Mouse (Mus musculus): ENCODE data around the gene Tram2. TPM values are rescaled to one million over a fixed set of nuclear protein-coding genes. Genes with fewer than 3 reads are reported as not detected.
A peak's percentile ranks its signal among the peaks of the same experiment; 100 is the strongest.

Gene Tram2
- total and polyA plus RNA-seq, 2 experiments from 2014 or later: 1.4 to 2.1 TPM

- 1% methylated on average over 36 of the region's 36 CpGs for WGBS
- H3K27me3 ChIP-seq (ENCODE audit: insufficient read depth, low read length): peaks cover 5% of the 10 kb centered on the region; the same call in 1 of the 2 replicates
- 0 out of 2 replicates have a peak, but pooled peaks have one; percentile 7 for TF ChIP-seq CTCF (IDR thresholded peaks at IDR 0.05)
- H3K4me3 ChIP-seq (ENCODE audit: low read depth, low read length): peak overlapping the region; percentile 72
- H3K9me3 ChIP-seq (ENCODE audit: low read length): no peaks in the 10 kb centered on the region
- H3K4me1 ChIP-seq (ENCODE audit: insufficient read depth, low read length): peaks cover 6% of the 10 kb centered on the region; the same call in 1 of the 2 replicates
- DNase-seq (ENCODE audit: low spot score): no peak
- no peaks in the 10 kb centered on the region for H3K36me3 ChIP-seq (ENCODE audit: insufficient read depth, low read length)
- peak overlapping the region; percentile 85 for H3K9ac ChIP-seq (replicated peaks; ENCODE audit: low read length, poor library complexity, severe bottlenecking)
- no peak overlapping the region for H3K27ac ChIP-seq (ENCODE audit: low read depth, low read length)
- peak; percentile 42 for ATAC-seq (ENCODE audit: low FRiP score)
- H3K4me2 ChIP-seq (ENCODE audit: low read depth, low read length, poor library complexity, severe bottlenecking): peak overlapping the region; percentile 65
These were observed 381 bp downstream of the Tram2 start for GRCm38 (mm10) chr1:21078481-21079214.

GRCm38 (mm10) chr1:21077619-21078018 is 1.4 kb downstream of the Tram2 start:
- WGBS: 75% methylated on average over 7 of the region's 7 CpGs
- Histone ChIP-seq H3K27me3 (ENCODE audit: insufficient read depth, low read length) (peaks cover 5% of the 10 kb centered on the region; the same call in 1 of the 2 replicates), H3K4me3 (ENCODE audit: low read depth, low read length) (no peak overlapping the region), H3K4me2 (ENCODE audit: low read depth, low read length, poor library complexity, severe bottlenecking) (peak overlapping the region; percentile 65; the same call in 1 of the 2 replicates), H3K4me1 (ENCODE audit: insufficient read depth, low read length) (peaks cover 6% of the 10 kb centered on the region; the same call in 1 of the 2 replicates), H3K9me3 (ENCODE audit: low read length) (no peaks in the 10 kb centered on the region), H3K36me3 (ENCODE audit: insufficient read depth, low read length) (no peaks in the 10 kb centered on the region), H3K27ac (ENCODE audit: low read depth, low read length) (no peak overlapping the region), H3K9ac (replicated peaks; ENCODE audit: low read length, poor library complexity, severe bottlenecking) (no peak overlapping the region)
- DNase-seq (ENCODE audit: low spot score): no peak
- TF ChIP-seq CTCF (IDR thresholded peaks at IDR 0.05): no peak
- ATAC-seq (ENCODE audit: low FRiP score): no peak

- 45% methylated on average over 5 of the region's 5 CpGs for WGBS
- no peak overlapping the region for H3K9ac ChIP-seq (replicated peaks; ENCODE audit: low read length, poor library complexity, severe bottlenecking)
- no peak for TF ChIP-seq CTCF (IDR thresholded peaks at IDR 0.05)
- ATAC-seq (ENCODE audit: low FRiP score): no peak
- H3K4me2 ChIP-seq (ENCODE audit: low read depth, low read length, poor library complexity, severe bottlenecking): no peak overlapping the region
- no peak overlapping the region for H3K27ac ChIP-seq (ENCODE audit: low read depth, low read length)
- H3K9me3 ChIP-seq (ENCODE audit: low read length): no peaks in the 10 kb centered on the region
- no peak overlapping the region for H3K4me3 ChIP-seq (ENCODE audit: low read depth, low read length)
- H3K4me1 ChIP-seq (ENCODE audit: insufficient read depth, low read length): peaks cover 6% of the 10 kb centered on the region; the same call in 1 of the 2 replicates
- no peak for DNase-seq (ENCODE audit: low spot score)
- H3K27me3 ChIP-seq (ENCODE audit: insufficient read depth, low read length): peaks cover 5% of the 10 kb centered on the region; the same call in 1 of the 2 replicates
- no peaks in the 10 kb centered on the region for H3K36me3 ChIP-seq (ENCODE audit: insufficient read depth, low read length)
These were observed 1.8 kb downstream of the Tram2 start for GRCm38 (mm10) chr1:21077191-21077590.

GRCm38 (mm10) chr1:21075986-21076495 is 3.0 kb downstream of the Tram2 start:
- Histone ChIP-seq H3K27me3 (ENCODE audit: insufficient read depth, low read length) (peaks cover 5% of the 10 kb centered on the region; the same call in 1 of the 2 replicates), H3K4me1 (ENCODE audit: insufficient read depth, low read length) (peaks cover 6% of the 10 kb centered on the region; the same call in 1 of the 2 replicates), H3K4me3 (ENCODE audit: low read depth, low read length) (no peak overlapping the region), H3K36me3 (ENCODE audit: insufficient read depth, low read length) (no peaks in the 10 kb centered on the region), H3K4me2 (ENCODE audit: low read depth, low read length, poor library complexity, severe bottlenecking) (no peak overlapping the region), H3K27ac (ENCODE audit: low read depth, low read length) (no peak overlapping the region), H3K9me3 (ENCODE audit: low read length) (no peaks in the 10 kb centered on the region), H3K9ac (replicated peaks; ENCODE audit: low read length, poor library complexity, severe bottlenecking) (no peak overlapping the region)
- 18% methylated on average over 6 of the region's 6 CpGs for WGBS
- no peak for DNase-seq (ENCODE audit: low spot score)
- no peak for TF ChIP-seq CTCF (IDR thresholded peaks at IDR 0.05)
- ATAC-seq (ENCODE audit: low FRiP score): no peak

- peaks cover 6% of the 10 kb centered on the region; the same call in 1 of the 2 replicates for H3K4me1 ChIP-seq (ENCODE audit: insufficient read depth, low read length)
- DNase-seq (ENCODE audit: low spot score) (peak; percentile 81), ATAC-seq (ENCODE audit: low FRiP score) (peak; percentile 42; the same call in 1 of the 2 replicates)
- H3K9ac ChIP-seq (replicated peaks; ENCODE audit: low read length, poor library complexity, severe bottlenecking): no peak overlapping the region
- no peak overlapping the region for H3K4me3 ChIP-seq (ENCODE audit: low read depth, low read length)
- 17% methylated on average over 5 of the region's 5 CpGs for WGBS
- peak; percentile 56 for TF ChIP-seq CTCF (IDR thresholded peaks at IDR 0.05)
- H3K36me3 ChIP-seq (ENCODE audit: insufficient read depth, low read length): no peaks in the 10 kb centered on the region
- no peak overlapping the region for H3K4me2 ChIP-seq (ENCODE audit: low read depth, low read length, poor library complexity, severe bottlenecking)
- H3K27me3 ChIP-seq (ENCODE audit: insufficient read depth, low read length): peaks cover 5% of the 10 kb centered on the region; the same call in 1 of the 2 replicates
- no peaks in the 10 kb centered on the region for H3K9me3 ChIP-seq (ENCODE audit: low read length)
- 0 out of 2 replicates have a peak overlapping the region, but pooled peaks have one; percentile 13 for H3K27ac ChIP-seq (ENCODE audit: low read depth, low read length)
These were observed 4.8 kb downstream of the Tram2 start for GRCm38 (mm10) chr1:21074231-21074630.

All from midbrain, postnatal 0 days (tissue).